Mouse (Mus musculus) granulocyte monocyte progenitor cell, adult 5-6 weeks (primary cell): ENCODE data around the gene Cacnb1. TPM values are rescaled to one million over a fixed set of nuclear protein-coding genes. Genes with fewer than 3 reads are reported as not detected.

ENCODE experiments used
- ATAC-seq: replicated peaks from 2 replicates; pipeline ENCODE4 v1.8.0; 2016; ENCODE audit warnings: mild to moderate bottlenecking, moderate TSS enrichment, inconsistent platforms; ENCODE audit not compliant: poor library complexity, severe bottlenecking
- total RNA-seq, 2 experiments: library from RNA; stranded (forward) in 1 of 2; stranded (reverse) in 1 of 2; fragments of 200-712, 200-1000 nt in 1 of 2; fragments of >200 nt in 1 of 2; fragmentation: Nextera tagmentation in 1 of 2; gene quantifications; 2 replicates each; pipeline ENCODE4 v1.2.3; 2014 to 2017

Gene Cacnb1
- total RNA-seq, 2 experiments from 2014 or later = 0.71 to 0.77 TPM

DNA sequence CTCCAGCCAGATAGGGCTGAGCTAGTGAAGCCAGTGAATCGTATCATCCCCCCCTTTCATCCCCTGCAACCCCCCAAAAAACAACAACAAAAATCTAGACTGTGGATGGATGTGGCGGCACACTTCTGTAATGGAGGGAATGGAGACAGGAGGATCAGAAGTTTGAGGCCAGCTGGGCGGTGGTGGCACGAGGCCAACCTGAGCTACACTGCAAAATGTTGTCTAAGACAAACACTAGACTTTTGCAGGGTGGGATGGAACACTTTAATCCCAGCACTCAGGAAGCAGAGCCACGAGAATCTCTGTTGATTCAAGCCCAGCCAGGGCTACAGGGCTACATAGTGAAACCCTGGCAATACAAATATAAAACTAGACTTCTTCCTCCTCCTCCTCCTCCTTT lies 21.2 kb upstream of the Cacnb1 start:
- ATAC-seq = no peak

DNA sequence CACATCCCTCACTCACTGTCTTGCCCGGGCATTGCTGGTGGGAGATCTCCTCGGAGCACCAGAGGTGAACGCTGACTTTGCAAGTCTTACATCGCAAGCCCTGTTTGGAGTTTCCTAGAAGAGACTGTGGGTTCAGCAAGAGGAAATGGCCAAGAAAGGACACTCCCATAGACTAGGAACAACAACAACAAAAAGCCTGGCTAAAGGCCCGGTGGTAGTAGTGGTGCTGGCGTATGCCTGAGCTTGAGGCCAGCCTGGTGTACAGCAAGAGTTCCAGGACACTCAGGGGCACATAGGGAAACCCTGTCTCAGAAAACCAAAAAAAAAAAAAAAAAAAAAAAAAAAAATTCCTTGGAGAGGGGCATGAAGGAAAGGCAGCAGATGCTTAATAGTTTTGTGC lies 19.9 kb upstream of the Cacnb1 start:
- no peak for ATAC-seq

GRCm38 (mm10) chr11:98040975-98041374 lies 18.1 kb upstream of the Cacnb1 start:
- no peak; the same call in 1 of the 2 replicates for ATAC-seq

DNA sequence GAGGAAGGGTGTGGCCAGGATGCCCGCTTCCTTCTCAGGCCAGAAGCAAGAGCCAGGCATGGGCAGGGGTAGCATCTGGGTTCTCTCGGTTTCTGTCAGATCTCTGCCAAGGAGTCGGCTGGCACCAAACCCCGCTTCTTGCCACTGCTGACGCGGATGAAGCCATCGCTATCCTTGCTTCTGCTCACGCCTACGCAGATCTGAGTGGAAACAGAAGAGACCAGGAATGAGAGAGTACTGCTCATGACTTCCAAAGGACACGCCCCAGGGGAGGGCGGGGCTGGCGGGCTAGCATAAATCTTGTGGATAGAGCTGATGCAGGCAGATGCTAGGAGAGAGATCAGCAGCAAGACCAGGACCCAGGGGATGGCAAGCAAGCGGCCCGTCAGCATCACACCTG lies 15.0 kb upstream of the Cacnb1 start:
- no peak for ATAC-seq

DNA sequence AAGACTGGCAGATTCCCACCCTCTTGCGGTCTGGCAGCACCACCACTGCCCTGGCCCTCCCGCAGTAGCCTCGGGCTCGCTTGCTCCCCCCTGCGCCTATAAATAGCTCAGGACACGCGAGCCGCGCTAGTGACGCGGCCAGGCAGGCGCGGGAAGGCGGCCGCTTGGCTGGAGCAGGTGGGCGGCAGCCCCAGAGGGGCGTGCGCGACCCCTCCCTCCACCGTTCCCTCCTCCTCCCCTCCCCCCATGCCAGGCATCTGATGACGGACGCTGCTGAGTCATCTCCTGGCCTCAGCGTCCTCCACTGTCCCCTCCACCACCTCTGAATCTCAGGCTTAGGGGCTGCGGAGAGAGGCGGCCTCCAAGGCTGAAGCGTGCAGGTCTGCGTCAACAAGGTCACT lies 13.1 kb upstream of the Cacnb1 start:
- ATAC-seq = peak; percentile 48

DNA sequence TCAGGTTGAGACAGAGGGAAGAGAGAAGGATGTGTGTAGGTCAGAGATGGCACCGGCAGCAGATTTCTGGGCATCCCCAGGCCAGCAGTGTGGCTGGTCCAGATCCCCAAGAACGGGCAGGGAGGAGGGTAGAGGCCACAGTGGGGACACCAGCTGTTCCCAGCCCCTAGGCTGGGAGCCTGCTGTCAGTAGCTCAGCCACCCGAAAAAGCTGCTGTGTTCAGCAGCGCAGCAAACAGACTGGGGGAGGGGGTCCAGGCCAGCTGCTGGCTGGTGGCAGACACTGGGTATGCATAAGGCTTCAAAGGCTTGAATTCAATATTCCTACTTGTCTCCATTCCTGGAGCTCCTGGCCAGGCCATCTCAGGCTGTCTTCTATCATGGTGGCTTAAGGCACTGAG lies 12.0 kb upstream of the Cacnb1 start:
- no peak for ATAC-seq

- ATAC-seq = no peak
Observed at GRCm38 (mm10) chr11:98034061-98034460, 11.2 kb upstream of the Cacnb1 start.

- ATAC-seq = 0 out of 2 replicates have a peak, but pooled peaks have one; percentile 40
Observed at GRCm38 (mm10) chr11:98031443-98031770, 8.6 kb upstream of the Cacnb1 start.

GRCm38 (mm10) chr11:98030701-98031442 lies 8.0 kb upstream of the Cacnb1 start:
- ATAC-seq = no peak

- no peak for ATAC-seq
Observed at GRCm38 (mm10) chr11:98027785-98028184, 5.0 kb upstream of the Cacnb1 start.

DNA sequence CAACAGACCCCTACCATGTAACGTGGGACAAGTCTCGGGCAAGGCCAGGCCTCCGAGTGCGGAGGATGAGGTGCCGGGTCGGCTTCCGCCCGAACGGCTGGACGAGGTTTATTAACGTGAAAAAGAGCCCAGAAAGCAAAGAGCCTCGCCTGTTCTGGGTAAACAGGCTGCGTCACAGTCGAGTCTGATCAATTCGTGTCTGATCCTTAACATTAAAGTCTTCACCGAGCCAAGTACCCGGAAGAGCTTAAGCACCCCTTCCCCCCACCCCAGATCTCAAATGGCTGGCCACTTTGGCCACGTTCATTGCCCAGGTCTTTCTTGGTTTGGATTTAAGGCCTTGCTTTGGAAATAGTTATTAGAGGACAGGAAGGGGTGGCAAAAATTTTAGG lies 4.5 kb upstream of the Cacnb1 start:
- no peak for ATAC-seq

- ATAC-seq = peak; percentile 73
Observed at GRCm38 (mm10) chr11:98026570-98027296, 3.9 kb upstream of the Cacnb1 start, which contains the start of gene Rpl19. Rpl19 (plus strand) TSS chr11:98026710.

GRCm38 (mm10) chr11:98026248-98026569 lies 3.4 kb upstream of the Cacnb1 start:
- ATAC-seq = no peak

DNA sequence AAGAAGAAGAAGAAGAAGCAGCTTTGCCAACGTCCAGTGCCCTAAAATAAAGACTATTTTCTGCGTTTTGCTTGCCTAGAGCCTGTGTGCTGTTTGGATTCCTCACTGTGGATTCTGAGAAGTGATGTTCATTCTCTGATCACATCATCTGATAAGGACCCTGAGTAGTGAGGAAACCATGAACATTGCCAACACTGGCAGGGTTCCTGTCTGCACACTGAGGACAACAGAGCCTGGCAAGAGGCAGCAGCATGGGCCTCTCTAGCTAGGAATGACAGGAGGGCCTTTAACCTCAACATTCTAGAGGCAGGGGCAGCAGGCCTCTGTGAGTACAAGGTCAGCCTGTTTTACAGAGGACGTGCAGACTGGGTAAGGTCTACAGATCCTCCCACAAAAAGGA lies 1.7 kb upstream of the Cacnb1 start:
- ATAC-seq = no peak

DNA sequence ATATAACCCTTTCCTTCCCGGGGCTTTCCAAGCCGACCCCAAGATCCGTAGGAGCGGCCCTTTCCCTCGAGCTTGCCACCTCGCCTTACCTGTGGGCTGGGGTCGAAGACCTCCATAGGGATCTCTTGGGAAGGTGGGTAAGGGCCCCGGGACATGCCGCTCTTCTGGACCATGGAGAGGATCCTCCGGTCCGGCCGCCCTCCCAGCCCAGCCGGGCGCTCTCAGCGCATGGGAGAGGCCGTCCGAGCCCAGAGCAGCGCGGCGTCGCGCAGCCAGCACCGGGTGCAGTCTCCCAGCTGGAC lies 630 bp downstream of the Cacnb1 start:
- ATAC-seq = no peak

GRCm38 (mm10) chr11:98021565-98022252 lies 1.1 kb downstream of the Cacnb1 start:
- ATAC-seq = no peak

DNA sequence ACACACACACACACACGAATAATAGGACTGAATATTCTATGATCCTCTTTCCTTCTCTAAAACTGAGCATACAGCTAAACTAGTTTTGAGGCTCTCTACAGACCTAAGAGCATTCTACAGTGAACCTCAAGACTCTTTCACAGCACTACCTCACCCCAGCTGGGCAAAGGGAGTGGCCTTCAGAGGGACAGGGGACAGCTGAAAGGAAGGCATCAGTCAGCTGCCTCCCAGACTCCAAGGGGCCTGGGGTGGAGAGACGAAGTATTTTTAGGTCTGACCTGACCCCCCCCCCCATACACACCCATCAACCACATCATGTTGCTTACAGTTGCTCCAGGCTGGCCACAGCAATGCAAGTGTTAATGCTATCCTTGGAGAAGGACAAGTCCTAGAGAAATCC lies 1.7 kb downstream of the Cacnb1 start:
- ATAC-seq = no peak

GRCm38 (mm10) chr11:98020710-98021109 lies 2.1 kb downstream of the Cacnb1 start:
- no peak for ATAC-seq

- no peak for ATAC-seq
Observed at GRCm38 (mm10) chr11:98019883-98020610, 2.8 kb downstream of the Cacnb1 start.

GRCm38 (mm10) chr11:98018858-98019641 lies 3.8 kb downstream of the Cacnb1 start:
- ATAC-seq = 0 out of 2 replicates have a peak, but pooled peaks have one; percentile 18
